Mouse (Mus musculus) thymus, postnatal 36 days (tissue): ENCODE measurements around the gene Gsdma3.

ENCODE experiments used
- DNase-seq, 2 experiments: peaks; one replicate each; pipeline ENCODE4 v3.0.0; 2022; ENCODE audit warnings: mixed read lengths in 2 of 2

Gene Gsdma3

DNA sequence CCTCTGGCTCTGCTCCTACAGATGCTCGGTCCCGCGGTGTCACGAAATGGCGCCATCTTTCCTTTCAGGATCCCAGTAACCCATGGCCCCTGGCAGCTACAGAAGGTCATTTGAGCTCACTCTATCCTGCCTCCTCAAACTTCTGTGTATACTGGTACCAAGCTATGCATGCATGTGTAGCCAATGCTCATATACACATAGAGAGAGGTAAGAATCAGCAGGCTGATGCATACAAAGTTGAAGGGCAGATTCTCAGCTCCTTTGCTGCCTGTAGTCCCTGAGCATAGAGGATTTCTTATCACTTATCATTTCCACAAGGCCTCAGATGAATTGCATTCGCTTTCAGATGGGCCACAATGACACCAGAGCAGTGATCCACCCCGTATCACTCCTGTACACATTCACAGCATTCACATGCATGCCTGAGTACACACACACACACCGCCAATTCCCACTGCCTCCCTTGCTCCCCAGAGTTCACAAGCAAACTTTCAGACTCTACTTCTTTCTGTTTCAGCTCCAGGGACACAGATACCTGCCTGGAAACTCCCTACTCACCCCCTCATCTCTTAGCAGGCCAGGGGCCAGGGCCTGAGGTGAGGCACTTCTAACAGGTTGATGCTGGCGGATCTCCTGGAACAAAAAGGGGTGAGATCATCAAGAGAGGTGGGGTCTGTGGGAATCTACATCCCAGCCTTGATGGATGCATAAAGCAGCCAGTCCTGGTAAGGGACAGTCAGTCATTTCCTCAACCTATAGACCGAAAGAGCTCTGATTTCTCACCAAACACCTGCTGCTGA is at the start of gene Gsdma3, which contains the start of gene Gm12355:
TSS of gene Gsdma3 (plus strand) at position 750 of the 800 bp plus-strand sequence.
TSS of gene Gm12355 (minus strand) at position 51 of the 800 bp plus-strand sequence.
- no peak for DNase-seq

DNA sequence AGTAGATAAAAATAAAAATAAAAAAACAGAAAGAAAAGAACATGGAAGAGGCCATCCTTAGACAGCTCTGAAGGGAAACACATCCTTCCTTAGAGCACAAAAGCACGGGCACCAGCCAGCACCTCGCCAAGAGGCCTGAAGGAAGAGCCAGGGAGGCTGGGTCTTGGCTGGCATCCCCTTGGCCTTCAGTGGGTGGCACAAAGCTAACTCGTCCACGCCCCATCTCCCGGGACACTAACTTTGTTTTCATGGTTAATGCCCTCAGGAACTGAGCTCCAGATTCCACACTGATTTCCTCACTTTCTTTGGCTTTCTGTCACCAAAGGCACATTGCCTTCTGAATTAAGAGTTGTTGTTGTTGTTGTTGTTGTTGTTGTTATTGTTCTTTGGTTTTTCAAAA is 48.4 kb upstream of the Gsdma3 start:
- DNase-seq: no peak

DNA sequence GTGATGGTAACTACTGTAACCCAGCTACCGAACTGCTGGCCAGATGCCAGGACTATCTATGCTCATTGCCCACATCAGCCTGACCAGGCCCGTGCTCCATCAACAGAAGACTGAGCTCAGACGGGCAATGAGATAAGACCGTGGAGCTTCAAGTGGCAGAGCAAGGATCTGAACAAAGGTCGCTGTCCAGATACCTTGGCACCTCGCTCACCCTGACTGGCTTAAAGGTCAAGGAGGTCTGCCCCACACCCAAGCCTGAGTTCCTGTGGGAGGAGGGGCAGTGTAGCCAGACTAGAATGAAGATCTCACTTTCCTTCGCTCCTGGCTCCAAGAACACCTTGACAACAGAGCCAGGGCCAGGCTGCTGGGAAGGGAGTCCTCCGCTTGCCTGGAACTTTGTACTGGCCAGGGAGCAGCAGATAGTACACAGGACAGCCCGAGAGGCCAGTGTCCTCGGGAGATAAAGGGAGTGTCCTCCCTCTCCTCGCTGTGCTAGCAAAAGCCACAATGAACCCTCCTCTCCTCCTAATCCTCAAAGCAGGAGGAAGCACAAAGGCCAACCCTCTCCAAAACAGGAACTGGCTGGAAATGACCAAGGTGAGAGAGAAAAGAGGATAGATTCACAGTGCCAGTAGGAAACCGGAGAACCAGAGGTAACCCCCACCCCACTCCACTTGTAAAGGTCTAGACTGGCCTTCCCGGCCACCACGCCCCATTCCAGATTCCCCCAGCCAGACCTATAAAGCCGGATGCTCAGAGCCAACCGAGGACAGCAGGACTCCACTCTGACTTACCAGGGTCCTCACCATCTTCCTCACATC is 45.6 kb upstream of the Gsdma3 start:
- no peak for DNase-seq

DNA sequence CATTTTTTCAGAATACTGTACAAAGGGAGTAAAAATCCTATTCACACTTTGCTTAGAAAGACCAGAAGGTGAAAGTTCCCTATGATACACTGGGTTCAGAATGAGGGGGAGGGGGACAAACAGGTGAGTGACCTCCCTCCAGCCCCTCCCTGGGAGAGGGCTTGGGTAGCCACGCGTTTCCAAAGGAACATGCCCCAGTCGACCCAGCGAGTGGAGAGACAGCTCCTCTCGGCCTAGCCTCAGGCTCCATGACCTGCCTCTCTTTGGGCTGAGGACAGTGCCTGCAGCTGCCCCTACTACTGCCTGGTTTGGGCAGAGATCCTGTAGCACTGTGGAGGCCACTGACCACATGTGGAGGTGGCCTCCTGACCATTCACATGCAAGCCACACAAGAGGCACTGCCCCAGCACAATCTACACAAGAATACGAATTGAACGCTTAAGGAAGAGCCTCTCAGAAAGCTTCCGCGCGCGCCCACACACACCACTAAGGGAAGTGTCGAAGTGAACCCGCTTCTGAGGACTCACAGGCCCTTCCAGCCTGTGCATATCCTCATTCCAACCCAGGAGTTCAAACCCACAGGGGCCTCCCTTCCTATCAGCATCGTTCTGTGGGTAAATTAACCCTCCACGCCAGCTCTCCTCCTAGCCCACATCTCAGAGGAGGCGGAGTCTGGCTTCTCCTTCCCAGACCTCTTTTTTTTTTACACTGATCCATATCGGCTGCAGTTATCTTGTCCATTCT is 44.7 kb upstream of the Gsdma3 start:
- no peak for DNase-seq

DNA sequence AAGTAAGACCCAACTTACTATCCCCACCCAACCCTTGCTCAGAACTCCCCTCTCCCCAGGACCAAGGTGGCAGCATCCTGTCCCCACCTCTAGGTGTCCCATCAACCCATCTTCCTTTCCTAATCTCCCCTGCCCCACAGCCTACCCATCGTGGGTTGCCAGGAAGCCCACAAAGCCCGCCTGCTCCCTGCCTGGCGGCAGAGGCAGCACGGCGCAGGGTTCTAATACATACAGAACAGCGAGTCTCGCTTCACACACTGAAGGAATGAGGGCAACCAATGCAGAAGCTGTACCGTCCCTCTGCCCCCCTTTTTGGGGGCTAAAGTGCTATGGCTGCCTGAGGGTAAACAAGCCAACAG is 44.2 kb upstream of the Gsdma3 start:
- no peak for DNase-seq

DNA sequence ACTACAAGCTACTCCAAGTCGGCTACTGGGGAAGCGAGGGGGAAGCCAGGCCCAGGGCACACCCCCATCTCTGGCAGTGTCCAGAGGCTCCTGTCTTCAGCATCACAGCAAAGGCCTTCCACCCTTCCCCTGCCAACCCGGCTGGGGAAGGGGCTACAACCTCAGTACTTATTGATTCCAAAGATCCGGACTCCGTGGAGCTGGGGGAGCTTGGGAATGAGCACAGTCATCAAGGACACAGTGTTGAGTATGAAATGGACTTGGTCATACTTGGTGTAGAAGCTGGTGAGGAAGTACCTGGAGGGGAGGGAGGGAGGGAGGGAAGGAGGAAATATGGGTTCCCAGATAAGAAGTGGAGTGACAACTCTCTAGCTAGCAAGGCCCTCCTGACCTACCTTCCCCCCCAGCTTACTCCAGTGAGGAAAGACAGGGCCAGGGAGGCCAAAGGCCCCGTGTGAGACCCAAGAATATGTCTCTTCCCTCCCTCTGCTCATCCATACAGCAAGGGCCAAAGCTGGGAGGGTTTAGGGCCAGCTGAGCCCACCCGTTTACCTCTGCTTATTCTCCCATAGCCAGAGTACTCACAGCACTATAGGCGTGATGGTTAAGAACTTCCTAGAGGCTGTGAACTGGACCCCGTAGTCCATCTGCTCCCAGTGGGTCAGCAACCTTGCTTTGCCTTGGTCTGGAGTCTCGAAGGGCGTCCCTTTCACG is 43.5 kb upstream of the Gsdma3 start:
- DNase-seq: no peak

DNA sequence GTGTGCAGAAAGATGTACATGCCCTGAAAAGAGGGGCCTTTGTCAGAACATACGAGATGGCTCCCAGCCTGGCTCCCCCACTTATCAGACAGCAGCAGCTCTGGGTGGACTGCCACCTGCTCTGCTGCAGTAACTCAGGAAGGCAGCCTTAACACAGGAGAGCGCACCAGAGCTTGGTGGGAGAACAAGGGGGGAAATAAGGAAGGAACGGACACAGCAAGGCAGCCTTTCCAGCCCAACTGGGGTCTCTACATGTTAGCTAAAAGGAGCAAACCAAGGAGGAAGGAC is 43.0 kb upstream of the Gsdma3 start:
- no peak for DNase-seq

DNA sequence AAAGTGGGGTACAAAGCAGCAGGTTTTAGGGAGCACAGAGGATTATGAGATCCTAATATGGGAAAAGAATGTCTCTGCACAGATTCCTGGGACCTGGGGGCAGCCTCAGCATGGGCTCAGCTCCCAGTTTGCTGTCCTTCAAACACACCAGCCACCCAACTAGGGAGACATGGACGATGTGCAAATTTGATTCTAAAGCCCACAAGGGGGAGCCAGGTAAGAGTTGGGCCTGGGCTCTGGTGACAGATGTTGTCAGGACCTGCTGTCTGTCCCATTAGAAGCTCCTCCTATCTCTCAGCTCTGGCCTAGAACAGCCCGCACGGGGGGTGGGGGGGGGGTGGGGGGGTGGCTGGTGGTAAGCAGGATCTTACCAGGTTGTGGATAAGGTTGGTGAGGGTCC is 42.6 kb upstream of the Gsdma3 start:
- DNase-seq: no peak

DNA sequence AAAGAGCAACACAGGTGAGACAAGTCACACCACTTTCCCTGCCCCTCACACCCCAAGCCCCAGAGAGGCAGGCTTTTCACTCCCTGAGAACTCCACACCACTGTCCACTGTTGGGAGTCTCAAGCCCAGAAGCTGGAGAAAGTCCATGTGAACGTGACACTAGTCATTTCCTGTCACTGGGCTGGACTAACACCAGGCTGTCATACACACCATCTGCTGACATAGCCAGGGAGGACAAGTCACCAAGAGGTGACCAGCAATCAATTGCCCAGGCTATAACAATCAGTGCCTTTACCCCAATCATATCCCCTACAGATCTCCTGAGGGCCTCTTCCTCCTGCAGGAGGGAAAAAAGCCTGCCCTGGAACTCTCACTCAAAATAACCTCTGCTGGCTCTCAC is 42.0 kb upstream of the Gsdma3 start:
- no peak for DNase-seq

DNA sequence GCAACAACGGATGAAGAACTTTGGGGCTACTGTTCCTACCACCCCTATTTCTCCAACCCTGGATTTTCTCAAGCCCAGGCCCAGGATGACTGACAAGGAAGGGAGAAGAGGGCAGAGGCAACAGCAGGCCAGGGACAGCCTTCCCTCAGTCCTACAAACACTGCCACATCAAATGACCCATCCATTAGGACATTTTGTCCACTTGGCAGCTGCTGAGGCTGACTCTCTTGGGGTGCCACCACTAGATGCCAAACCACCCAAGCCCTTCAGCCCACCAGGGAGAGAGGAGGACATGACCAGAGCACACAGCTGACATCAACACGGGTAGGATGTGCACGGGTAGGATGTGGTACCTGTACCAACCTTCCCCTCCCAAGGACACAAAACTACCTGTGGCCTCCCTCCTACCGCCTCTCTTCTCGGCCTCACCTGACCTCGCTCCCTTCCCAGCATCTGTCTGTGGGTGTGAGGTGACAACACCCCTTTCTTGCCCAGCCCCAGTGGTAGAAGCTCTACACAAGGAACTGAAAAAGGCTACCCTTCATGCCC is 41.5 kb upstream of the Gsdma3 start:
- no peak for DNase-seq

DNA sequence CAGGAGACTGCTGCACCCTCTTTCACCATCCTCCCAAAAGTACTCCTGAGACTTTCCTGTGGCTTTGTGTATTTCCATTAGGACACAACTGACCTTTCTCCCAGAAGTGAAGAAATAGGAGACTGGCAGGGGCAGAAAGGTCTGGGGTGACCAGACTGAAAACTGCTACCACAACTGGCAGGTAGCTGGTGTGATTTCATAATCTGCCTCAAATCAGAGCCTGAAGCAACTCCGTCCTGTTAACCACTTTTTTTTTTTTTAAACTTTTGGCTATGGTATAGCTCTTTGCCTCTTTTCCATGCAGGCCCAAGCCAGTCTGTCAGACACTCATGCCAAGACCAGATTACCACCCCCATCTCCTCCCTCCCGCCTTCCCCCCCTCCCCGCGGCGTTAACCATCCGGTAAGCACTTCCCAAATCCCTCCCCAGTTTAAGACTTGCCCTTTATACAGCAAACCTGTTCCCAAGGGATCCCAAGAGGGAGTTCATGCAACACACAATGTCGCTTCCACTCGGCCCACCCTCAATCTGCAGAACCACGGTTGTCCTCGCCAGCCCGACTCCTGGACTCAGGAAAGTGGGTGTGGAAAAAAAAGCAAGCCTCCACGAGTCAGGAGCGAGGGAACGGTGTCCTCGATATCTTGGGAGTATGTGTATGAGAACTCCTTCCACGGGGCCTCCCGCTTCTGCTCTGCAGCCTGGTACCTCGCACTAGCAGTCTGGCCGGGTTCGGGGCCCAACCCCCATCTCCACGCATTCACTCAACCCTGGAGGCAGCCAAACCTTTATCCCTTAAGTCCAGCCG is 39.9 kb upstream of the Gsdma3 start:
- DNase-seq: no peak

DNA sequence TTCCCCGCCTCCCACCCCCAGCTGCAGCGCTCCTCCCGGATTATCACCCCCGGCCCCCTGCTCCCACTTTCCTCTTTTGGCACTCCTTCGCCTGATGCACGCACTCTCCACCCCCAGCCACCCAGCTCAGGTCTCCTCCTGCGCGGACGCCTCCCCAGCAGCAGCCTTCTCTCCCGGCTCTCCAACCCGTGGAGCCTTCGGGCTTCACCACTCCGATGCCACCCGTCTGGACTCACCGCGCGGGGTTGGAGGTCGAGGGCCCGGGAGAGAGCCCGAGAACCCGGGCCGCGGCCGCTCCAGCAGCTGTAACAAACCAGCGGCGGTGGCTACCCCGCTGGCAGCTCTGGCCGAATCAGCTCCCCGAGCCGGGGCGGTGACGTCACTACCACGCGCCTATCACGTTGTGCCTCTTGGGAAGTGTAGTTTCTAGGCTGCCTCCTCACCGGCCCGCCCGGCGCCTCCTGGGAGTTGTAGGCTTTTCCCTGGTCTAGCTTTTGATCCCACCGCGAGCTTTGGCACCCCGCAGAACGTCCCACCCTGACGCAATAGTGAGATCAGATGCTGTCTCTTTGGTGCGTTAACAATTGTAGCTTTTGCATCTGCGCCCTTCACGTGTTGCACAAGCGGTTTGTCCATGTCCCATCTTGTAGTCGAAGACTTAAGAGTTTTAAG is 39.1 kb upstream of the Gsdma3 start, which contains the start of gene Ormdl3:
TSS of gene Ormdl3 (minus strand) at position 477 of the 672 bp plus-strand sequence.
- peak; percentile 97 to 98 for DNase-seq

DNA sequence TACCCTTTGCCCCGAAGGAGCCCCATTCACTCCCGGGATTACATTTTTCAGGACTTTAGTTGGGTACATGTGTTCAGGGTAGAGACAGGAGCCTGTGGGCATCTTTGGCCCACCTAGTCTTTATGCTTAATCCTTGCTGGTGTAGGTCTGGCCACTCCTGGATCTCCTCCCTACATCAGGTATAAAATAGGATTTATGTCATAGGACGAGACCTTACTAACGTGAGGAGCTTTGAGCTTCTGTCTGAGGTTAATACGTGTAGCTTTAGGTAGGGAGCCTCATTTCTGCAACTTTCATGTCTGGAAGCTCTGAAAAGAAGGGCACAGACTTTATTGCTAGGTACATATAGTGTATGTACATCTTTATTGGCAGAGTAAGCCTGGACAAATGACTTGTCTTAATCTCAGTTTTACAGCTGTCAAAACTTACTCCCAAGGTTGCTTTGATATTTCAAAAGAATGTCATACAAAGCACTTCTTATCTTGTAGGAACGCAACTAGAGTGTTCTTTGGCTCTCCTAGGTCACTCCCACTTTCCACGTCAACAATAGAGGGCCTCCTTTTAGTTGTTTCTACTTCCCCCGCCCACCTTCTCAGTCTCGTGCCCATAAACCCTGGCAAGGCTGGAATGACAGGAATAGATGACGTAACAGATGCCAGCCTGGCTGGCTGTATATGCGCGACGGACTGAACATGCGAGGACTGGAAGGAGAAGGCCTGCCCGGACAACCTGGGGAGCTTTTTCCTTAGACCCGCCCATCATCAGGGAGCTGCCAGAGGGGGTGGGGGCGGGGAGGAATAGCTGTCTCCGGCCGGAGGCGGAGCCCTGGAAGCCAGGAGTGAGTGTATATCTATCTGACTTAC is 38.2 kb upstream of the Gsdma3 start:
- DNase-seq: peak; percentile 39 to 47

DNA sequence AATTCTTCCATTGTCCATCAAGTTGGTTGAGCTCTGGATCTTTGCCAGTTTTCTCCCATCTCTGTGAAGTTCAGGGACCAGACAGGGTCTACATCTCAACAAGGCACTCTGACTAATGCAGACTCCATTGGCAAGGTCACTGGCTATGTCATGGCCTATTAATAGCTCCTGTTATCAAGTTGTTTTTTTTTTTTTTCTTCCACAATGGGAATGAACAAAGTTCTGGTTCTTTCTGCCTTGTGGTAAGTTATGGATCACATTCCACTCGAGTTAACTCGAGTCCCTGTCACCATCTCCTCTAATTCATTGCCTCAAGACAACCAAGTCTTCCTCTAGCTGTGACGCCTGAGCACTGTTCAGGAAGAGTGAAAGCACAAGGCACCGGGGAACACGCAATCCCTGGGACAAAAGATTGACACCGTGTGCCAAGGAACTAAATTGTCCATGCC is 37.3 kb upstream of the Gsdma3 start:
- no peak for DNase-seq

DNA sequence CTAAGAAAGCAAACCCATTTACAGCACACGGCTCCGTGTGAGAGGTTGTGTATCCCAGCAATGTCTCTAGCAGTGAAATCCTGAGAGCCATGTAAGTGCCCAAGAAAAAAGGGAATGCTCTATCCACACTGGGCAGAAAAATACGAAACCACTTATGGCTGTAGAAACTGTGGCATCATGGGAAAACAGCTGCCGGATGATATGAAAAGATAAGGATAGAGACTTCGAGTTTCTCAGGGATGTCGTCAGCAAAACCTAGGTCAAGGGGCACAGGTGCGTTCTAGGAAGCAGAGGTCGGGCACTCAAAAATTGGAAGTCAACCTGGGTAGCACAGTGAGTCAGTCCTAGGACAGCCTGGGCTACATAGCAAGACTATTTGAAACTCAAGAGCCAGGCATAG is 36.9 kb upstream of the Gsdma3 start:
- no peak for DNase-seq

DNA sequence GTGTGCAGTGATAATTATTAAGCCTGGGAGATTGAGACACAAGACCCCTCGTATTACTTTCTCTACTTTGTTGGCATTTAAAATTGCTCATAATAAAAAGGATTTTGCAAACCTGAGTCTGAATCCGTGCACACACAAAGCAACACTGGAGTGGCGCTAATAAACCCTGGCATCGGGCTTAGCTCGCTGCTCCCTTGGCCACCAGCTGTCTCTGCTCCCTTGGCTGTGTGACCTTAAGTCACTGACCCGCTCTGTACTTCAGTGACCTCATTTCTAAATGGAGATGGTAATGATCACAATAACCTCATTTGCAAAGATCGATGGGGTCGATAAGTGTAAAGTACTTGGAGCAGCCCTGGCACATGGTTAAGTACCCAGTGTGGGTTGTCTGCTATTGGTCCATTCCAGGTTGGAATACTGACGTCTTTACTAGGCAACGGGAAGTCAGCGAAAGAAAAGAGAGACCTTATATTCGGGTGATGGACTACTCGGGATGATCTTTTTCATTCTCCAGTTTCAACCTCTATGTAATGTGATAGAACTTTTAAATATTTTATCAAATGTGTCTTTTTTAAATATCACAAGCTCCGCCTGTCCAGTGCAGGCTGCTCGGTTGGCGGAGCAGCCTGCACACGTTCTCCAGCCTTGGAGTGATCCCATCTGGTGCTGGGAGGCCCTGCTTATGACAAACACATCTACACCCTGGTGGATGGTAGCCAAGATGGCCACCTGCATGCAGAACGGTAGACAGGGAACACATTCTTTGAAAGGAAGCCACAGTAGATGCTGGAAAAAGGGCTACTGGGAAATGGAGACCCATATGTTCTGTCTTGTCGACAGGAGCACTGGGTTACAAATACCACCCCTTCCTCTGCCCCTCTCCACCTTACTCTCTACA is 35.4 kb upstream of the Gsdma3 start:
- DNase-seq: no peak

DNA sequence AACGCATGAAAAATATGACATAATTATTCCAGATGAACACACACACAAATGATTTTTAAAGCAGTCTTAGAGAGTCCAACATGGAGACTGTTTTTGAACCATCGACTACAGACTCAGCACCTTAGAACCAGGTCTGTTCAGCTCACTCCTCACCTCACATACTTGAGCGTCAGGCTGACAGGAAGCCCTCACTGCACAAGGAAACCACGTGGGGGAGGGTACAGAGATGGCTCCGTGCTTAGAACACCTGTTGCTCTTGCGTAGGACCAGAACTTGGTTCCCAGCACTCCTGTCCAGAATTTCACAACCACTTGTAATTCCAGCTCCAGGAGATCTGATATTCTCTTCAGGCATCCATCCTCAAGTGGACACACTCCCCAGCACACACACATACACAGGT is 31.1 kb upstream of the Gsdma3 start:
- peak; percentile 14 to 36 for DNase-seq

DNA sequence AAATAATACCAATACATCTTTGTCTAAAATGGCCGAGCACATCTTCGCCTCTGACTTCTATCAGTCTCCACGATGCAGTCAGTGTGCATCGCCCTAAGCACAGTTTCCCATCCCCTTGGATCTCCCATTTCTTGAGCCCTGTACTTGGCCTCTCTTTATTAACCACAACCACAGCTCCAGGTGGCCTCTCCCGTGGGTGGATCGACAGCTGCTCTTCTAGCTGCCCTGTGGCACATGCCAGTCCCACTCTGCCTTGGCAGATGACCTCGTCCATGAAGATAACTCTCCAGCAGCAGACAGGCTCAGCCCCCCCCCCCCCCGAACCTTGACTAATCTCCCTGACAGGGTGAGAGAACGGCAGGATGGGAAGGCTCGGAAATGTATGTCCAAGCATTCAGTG is 30.7 kb upstream of the Gsdma3 start:
- no peak for DNase-seq

DNA sequence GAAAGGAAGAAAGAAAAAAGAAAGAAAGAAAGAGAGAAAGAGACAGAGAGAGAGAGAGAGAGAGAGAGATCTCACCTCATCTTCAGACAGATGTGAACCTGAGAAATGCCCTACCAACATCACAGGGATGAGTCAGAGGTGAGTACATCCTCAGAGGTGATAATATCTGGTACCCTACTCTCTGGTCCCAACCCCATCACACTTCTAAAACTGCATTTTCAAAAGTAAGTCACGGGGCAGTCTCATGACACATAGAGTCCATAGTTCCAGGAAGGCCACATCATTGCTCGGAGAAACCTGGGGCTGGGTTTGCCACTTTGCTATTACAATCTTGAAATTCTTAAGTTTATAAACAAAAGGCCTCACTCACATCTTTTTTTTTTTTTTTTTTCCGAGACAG is 30.2 kb upstream of the Gsdma3 start:
- no peak for DNase-seq
